Mouse (Mus musculus): ENCODE measurements around the gene Hexa.

Hexa gene

GRCm38 (mm10) chr9:59601661-59602060 lies 62.3 kb downstream of the Hexa start:
- H3K4me3 ChIP-seq (replicated peaks; ENCODE audit: low read length), result no peak overlapping the region
- H3K27me3 ChIP-seq (ENCODE audit: insufficient read depth, low read length), result peaks cover 66% of the 10 kb centered on the region
- H3K4me1 ChIP-seq (replicated peaks; ENCODE audit: low read depth, low read length), result peaks cover 19% of the 10 kb centered on the region
- TF ChIP-seq CTCF (conservative IDR thresholded peaks at IDR 0.05; ENCODE audit: low read length) (no peak), POU5F1 (IDR thresholded peaks at IDR 0.05; ENCODE audit: borderline replicate concordance, low read length) (no peak), NANOG (IDR thresholded peaks at IDR 0.05; ENCODE audit: borderline replicate concordance, low read length) (no peak)
- no peaks in the 10 kb centered on the region for H3K9me3 ChIP-seq (ENCODE audit: low read length)
- no peaks in the 10 kb centered on the region for H3K36me3 ChIP-seq (ENCODE audit: insufficient read depth, low read length)

GRCm38 (mm10) chr9:59605967-59606366 lies 66.6 kb downstream of the Hexa start:
- H3K36me3 ChIP-seq (ENCODE audit: insufficient read depth, low read length), result no peaks in the 10 kb centered on the region
- no peaks in the 10 kb centered on the region for H3K9me3 ChIP-seq (ENCODE audit: low read length)
- TF ChIP-seq NANOG (IDR thresholded peaks at IDR 0.05; ENCODE audit: borderline replicate concordance, low read length) (no peak), POU5F1 (IDR thresholded peaks at IDR 0.05; ENCODE audit: borderline replicate concordance, low read length) (no peak), CTCF (conservative IDR thresholded peaks at IDR 0.05; ENCODE audit: low read length) (no peak)
- H3K4me3 ChIP-seq (replicated peaks; ENCODE audit: low read length), result no peak overlapping the region
- peaks cover 54% of the 10 kb centered on the region for H3K27me3 ChIP-seq (ENCODE audit: insufficient read depth, low read length)
- peaks cover 19% of the 10 kb centered on the region for H3K4me1 ChIP-seq (replicated peaks; ENCODE audit: low read depth, low read length)

GRCm38 (mm10) chr9:59610950-59611349 lies 71.6 kb downstream of the Hexa start:
- Histone ChIP-seq H3K4me3 (replicated peaks; ENCODE audit: low read length) (no peak overlapping the region), H3K27me3 (ENCODE audit: insufficient read depth, low read length) (peaks cover 10% of the 10 kb centered on the region), H3K36me3 (ENCODE audit: insufficient read depth, low read length) (no peaks in the 10 kb centered on the region), H3K4me1 (replicated peaks; ENCODE audit: low read depth, low read length) (peaks cover 47% of the 10 kb centered on the region), H3K9me3 (ENCODE audit: low read length) (no peaks in the 10 kb centered on the region)
- TF ChIP-seq POU5F1 (IDR thresholded peaks at IDR 0.05; ENCODE audit: borderline replicate concordance, low read length) (no peak), CTCF (conservative IDR thresholded peaks at IDR 0.05; ENCODE audit: low read length) (no peak), NANOG (IDR thresholded peaks at IDR 0.05; ENCODE audit: borderline replicate concordance, low read length) (no peak)

Measured in E14TG2a.4 (cell line).